Comparison of ENCODE assay signal across 7 mouse cellular contexts in the genomic region with DNA sequence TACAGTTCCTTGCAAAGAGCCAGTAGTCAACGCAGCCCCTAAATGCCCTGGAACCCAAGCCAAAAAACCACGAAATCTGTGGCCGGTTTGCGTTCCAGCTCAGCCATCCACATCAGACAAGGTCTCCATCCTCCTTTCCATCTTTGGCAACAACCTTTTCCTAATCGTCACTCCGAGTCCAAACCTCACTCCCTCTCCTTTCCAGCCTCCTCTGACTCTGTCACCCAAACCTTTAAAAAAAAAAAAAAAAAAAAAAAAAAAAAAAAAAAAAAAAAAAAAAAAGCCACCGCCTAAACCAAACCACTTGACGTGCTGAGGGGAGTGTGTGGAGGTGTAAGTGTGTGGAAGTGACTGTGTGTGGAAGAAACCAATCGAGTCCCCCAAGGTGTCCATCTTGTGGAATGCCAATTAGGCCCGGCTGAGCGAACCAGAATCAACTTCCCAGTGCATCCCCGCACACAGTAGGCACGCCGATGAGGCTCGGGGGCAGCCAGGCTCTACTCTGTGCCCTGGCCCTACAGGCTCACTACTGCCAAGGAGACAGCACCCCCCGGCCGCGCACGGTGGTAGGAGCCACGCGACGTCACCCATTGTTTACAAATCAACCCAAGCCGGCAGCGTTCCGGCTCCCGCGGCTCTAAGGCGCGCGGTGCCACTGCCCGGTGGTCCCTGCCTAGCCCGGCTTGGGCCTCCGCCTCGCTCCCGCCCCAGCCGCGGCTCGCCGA. TPM values are rescaled to one million over a fixed set of nuclear protein-coding genes. Genes with fewer than 3 reads are reported as not detected.
DNase-seq lines count a peak whose midpoint lies in the region; ATAC-seq lines count a peak whose summit lies in the region.

A gene (plus strand): TSS at position 590 of the 725 bp plus-strand sequence.

- peak; percentile 93 for ATAC-seq in intestine, embryonic 15.5 days
- peak; percentile 94 for ATAC-seq in midbrain, embryonic 11.5 days (ENCODE audit: low FRiP score)

- H3K4me1 ChIP-seq in intestine, embryonic 15.5 days (replicated peaks): peaks cover 16% of the 10 kb centered on the region
- H3K4me1 ChIP-seq in midbrain, embryonic 11.5 days (ENCODE audit: control insufficient read depth, insufficient read depth, low read length): peaks cover 21% of the 10 kb centered on the region

- DNase-seq in adrenal gland, adult 18-20 months (ENCODE audit: low spot score in 2 of 2): peak; percentile 84 to 88
- peak; percentile 91 for DNase-seq in embryo, embryonic 11 days
- DNase-seq in gastrocnemius, postnatal 36 days: peak; percentile 78 to 93
- peak; percentile 92 to 93 for DNase-seq in left cerebral cortex, postnatal 36 days (ENCODE audit: low spot score in 2 of 2)
- DNase-seq in midbrain, embryonic 11.5 days (ENCODE audit: low spot score, missing footprints): peak; percentile 100
- DNase-seq in skeletal muscle tissue, adult 2 months (ENCODE audit: low read depth, low spot score): peak; percentile 76

- intact Hi-C loops in gastrocnemius, postnatal 36 days (cut with DNase I): loop anchor here (2.0 kb wide), 1 partner anchor 17 kb away; no protein-coding TSS in a partner anchor
- intact Hi-C loops in left cerebral cortex, postnatal 36 days (cut with DNase I): loop anchor here (2.0 kb wide), 1 partner anchor 17 kb away; no protein-coding TSS in a partner anchor

- H3K27ac ChIP-seq in intestine, embryonic 15.5 days: peak within 1 kb of the TSS; percentile 91
- peak within 1 kb of the TSS; percentile 90 for H3K27ac ChIP-seq in midbrain, embryonic 11.5 days (ENCODE audit: low read depth, low read length)

- H3K9ac ChIP-seq in intestine, embryonic 15.5 days: peak within 1 kb of the TSS; percentile 73
- peak within 1 kb of the TSS; percentile 73 for H3K9ac ChIP-seq in midbrain, embryonic 11.5 days (ENCODE audit: low read length)

- H3K27me3 ChIP-seq in intestine, embryonic 15.5 days (replicated peaks): peaks cover 6% of the 10 kb centered on the region; the same call in 1 of the 2 replicates
- H3K27me3 ChIP-seq in midbrain, embryonic 11.5 days (ENCODE audit: control insufficient read depth, insufficient read depth, low read length): peaks cover 6% of the 10 kb centered on the region; the same call in 1 of the 2 replicates

- H3K4me2 ChIP-seq in intestine, embryonic 15.5 days (replicated peaks): peak within 1 kb of the TSS; percentile 85
- peak within 1 kb of the TSS; percentile 99 for H3K4me2 ChIP-seq in midbrain, embryonic 11.5 days

- H3K36me3 ChIP-seq in intestine, embryonic 15.5 days: no peaks in the 10 kb centered on the region
- H3K36me3 ChIP-seq in midbrain, embryonic 11.5 days (ENCODE audit: control insufficient read depth, insufficient read depth, low read length): no peaks in the 10 kb centered on the region

- H3K9me3 ChIP-seq in intestine, embryonic 15.5 days: no peaks in the 10 kb centered on the region
- no peaks in the 10 kb centered on the region for H3K9me3 ChIP-seq in midbrain, embryonic 11.5 days (ENCODE audit: control insufficient read depth, low read length)

- H3K4me3 ChIP-seq in intestine, embryonic 15.5 days (replicated peaks): peak within 1 kb of the TSS; percentile 72
- H3K4me3 ChIP-seq in midbrain, embryonic 11.5 days (ENCODE audit: low read depth, low read length): peak within 1 kb of the TSS; percentile 67

- WGBS in intestine, embryonic 15.5 days: under 1% methylated on average over 39 of the region's 39 CpGs
- under 1% methylated on average over 39 of the region's 39 CpGs for WGBS in midbrain, embryonic 11.5 days

RNA-seq across cellular contexts. Expression of the gene that starts here (rescaled TPM):
- 1 to 10 TPM; 4.1 to 4.9 TPM for total RNA-seq in adrenal gland, adult 18-20 months (2021)
- 1 to 10 TPM; 5.3 to 7.3 TPM for total RNA-seq in gastrocnemius, postnatal 36 days (2021)
- 12.8 and 13.5 TPM in 2 replicates for polyA plus RNA-seq in intestine, embryonic 15.5 days (2015; fragmentation: Nextera tagmentation; extraction: Ambion mirVana)
- 10 to 100 TPM; 15.5 to 17.6 TPM for total RNA-seq in left cerebral cortex, postnatal 36 days (2021)
- polyA plus RNA-seq in midbrain, embryonic 11.5 days (2014; fragmentation: Nextera tagmentation; extraction: Ambion mirVana): 9.7 and 10.1 TPM in 2 replicates

Comparison
In these comparisons a context has a peak if more than half of its experiments do, and no peak if none do; other contexts are left out.
1. Peak in every context shown above with its lines: DNase-seq, ATAC-seq, H3K4me3 ChIP-seq and H3K27ac ChIP-seq.